Mouse (Mus musculus): ENCODE results near the gene Cela3b.

DNA sequence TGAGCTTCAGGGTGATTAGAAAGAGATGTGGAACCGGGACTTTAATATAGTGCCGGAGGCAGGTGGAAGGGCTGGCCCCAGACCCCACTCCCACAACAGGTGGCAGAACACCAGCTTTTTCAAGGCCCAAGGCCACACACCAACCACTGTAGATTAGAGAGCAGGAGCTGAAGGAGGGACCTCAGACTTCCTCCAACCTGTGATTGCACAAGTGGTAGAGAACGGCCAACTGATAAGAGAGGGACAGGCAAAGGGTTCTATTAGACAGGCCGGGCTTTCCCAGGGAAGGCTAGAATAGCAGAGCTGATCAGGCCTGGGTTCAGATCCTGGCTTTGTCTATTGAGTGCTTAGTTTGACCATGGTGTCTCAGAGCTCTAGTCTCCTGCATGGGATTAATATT is at the start of gene Cela3b:
- no peak for TF ChIP-seq EP300 (IDR thresholded peaks at IDR 0.05; ENCODE audit: low read depth)
- no peak for TF ChIP-seq CTCF (IDR thresholded peaks at IDR 0.05; ENCODE audit: low read depth)
